Mouse (Mus musculus) heart, embryonic 11.5 days (tissue): ENCODE measurements around the gene Mfsd6l. TPM values are rescaled to one million over a fixed set of nuclear protein-coding genes. Genes with fewer than 3 reads are reported as not detected.

ENCODE experiments used
- ATAC-seq: fragments of 200-750 bp; cut with Nextera tagmentation; replicated peaks from 2 replicates; pipeline ENCODE4 v1.8.0; 2017; ENCODE audit warnings: moderate library complexity; ENCODE audit not compliant: insufficient number of reproducible peaks, low FRiP score, low TSS enrichment
- H3K27ac ChIP-seq: fragments of 300-500 bp; sonication (generic); 2 replicates; pipeline ENCODE4 v1.5.1; 2014; ENCODE audit warnings: mild to moderate bottlenecking, low read depth, low read length
- H3K27me3 ChIP-seq: fragments of 300-500 bp; sonication (generic); 2 replicates; pipeline ENCODE4 v1.6.1; 2014; ENCODE audit warnings: mild to moderate bottlenecking, low read length, mixed read lengths; ENCODE audit not compliant: control insufficient read depth, insufficient read depth
- H3K36me3 ChIP-seq: fragments of 300-500 bp; sonication (generic); 2 replicates; pipeline ENCODE4 v1.6.1; 2014; ENCODE audit warnings: mild to moderate bottlenecking, low read length, moderate library complexity, mixed read lengths; ENCODE audit not compliant: control insufficient read depth, insufficient read depth
- H3K4me1 ChIP-seq: fragments of 300-500 bp; sonication (generic); 2 replicates; pipeline ENCODE4 v1.6.1; 2014; ENCODE audit warnings: low read length; ENCODE audit not compliant: control insufficient read depth, insufficient read depth
- H3K4me2 ChIP-seq: fragments of 300-500 bp; sonication (generic); 2 replicates; pipeline ENCODE4 v1.6.1; 2014; ENCODE audit warnings: mild to moderate bottlenecking, moderate library complexity
- H3K4me3 ChIP-seq: fragments of 300-500 bp; sonication (generic); 2 replicates; pipeline ENCODE4 v1.5.1; 2014; ENCODE audit warnings: low read depth, low read length
- H3K9ac ChIP-seq: fragments of 300-500 bp; sonication (generic); 2 replicates; pipeline ENCODE4 v1.6.1; 2014; ENCODE audit warnings: mild to moderate bottlenecking, low read depth, low read length, moderate library complexity
- H3K9me3 ChIP-seq: fragments of 300-500 bp; sonication (generic); replicated peaks from 2 replicates; pipeline ENCODE4 v1.6.1; 2016; ENCODE audit warnings: low read length; ENCODE audit not compliant: control insufficient read depth
- WGBS: fragments of 180-500 bp; shearing (Covaris S2); extraction: QIAGEN DNeasy Blood & Tissue Kit; methylation state at CpG from one replicate; pipeline ENCODE4 v1.1.7; 2014; ENCODE audit not compliant: insufficient replicate concordance; 5-methylcytosine and 5-hydroxymethylcytosine counted together
- polyA plus RNA-seq: library from polyadenylated mRNA; unstranded; fragments of >200 nt; fragmentation: Nextera tagmentation; extraction: Ambion mirVana; gene quantifications from 2 replicates; pipeline ENCODE4 v1.2.1, GENCODE M21; 2014

Gene Mfsd6l
- polyA plus RNA-seq, 1 experiment from 2014 or later = 0.17 TPM

DNA sequence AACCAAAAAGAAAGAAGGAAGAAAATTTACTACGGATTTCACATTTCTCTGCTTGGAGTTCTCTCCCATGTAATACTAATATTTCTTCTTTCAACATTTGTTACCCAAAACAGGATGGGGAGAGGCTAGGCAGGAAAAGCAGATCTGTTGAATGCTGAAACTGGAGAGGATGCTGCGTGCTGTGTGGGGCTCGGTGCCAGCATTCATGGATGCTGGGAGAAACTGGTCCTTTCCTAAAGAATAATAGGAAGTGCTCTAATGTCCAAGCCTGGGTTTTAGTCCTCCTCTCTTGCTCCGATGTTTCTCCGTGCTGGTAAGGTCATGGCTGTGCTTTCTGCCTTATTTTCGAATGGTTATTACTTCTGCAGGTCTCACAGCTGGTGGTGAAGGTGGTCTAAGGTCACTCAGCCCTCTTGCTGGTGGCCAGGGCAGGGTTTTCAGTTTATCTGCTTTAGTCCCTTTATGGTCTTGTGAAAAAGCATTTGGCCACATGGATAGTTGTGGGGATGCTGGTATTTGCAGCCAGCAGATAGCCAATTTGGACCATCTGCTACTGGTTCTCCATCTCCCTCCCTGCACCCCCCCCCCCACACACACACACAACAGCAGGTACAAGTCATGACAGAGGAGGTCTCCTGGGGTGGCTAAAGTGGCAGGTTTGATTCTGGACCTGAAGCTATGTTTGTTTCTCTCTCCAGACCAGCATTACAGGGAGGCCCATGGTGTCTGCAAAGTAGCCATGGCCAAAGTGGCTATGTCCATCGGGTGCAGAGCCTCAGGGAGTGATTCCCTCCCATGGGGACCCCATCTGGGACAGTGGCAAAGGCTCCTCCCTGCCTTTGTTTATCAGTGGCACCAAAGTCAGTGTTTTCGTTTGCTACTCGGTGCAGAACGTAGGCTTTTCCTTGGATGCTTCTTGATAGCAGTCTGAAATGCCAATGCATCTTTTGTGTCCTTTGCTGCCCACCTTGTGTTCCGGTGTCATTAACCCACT is 6.3 kb downstream of the Mfsd6l start:
- Histone ChIP-seq H3K27me3 (no peaks in the 10 kb centered on the region), H3K4me2 (no peak overlapping the region), H3K4me1 (no peaks in the 10 kb centered on the region; the same call in 1 of the 2 replicates), H3K4me3 (no peak overlapping the region), H3K9me3 (no peaks in the 10 kb centered on the region), H3K27ac (no peak overlapping the region), H3K9ac (no peak overlapping the region), H3K36me3 (no peaks in the 10 kb centered on the region)
- WGBS = 75% methylated on average over 11 of the region's 11 CpGs
- ATAC-seq = no peak

DNA sequence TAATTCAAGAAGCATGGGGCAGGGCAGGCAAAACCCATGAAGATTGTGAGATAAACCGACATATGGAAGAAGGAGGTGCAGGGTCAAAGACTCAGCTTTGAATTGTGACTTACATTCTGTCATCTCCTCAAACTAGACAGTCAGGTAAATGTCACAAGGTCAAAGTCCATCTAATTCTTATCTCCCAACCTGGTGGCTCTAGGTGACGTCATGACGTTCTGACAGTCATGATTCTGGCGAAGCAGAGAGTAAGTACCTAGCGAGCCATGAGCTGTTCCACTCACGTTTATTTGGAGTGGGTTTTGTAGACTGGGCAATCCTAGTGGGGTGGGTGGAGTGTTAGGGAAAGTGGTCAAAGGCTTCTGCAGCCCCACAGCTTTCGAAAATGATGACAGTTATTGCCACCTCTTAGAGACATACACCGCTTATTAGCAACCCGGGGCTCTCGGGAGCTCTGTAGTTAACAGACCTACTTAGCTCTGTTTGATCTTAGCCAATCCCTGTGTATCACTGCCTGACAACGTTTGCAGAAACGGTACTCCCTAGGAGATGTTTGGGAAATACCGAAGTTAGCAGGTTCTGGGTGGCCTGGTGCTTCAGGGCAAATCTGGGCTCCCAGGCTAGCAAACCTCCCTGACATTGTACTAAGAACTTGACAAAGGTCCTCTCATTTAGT is 8.5 kb downstream of the Mfsd6l start:
- H3K27me3 ChIP-seq = no peaks in the 10 kb centered on the region
- no peak for ATAC-seq
- no peaks in the 10 kb centered on the region for H3K36me3 ChIP-seq
- H3K9ac ChIP-seq = no peak overlapping the region
- H3K4me1 ChIP-seq = no peaks in the 10 kb centered on the region; the same call in 1 of the 2 replicates
- H3K27ac ChIP-seq = no peak overlapping the region
- no peak overlapping the region for H3K4me2 ChIP-seq
- WGBS = 69% methylated on average over 13 of the region's 13 CpGs
- no peak overlapping the region for H3K4me3 ChIP-seq
- H3K9me3 ChIP-seq = no peaks in the 10 kb centered on the region

DNA sequence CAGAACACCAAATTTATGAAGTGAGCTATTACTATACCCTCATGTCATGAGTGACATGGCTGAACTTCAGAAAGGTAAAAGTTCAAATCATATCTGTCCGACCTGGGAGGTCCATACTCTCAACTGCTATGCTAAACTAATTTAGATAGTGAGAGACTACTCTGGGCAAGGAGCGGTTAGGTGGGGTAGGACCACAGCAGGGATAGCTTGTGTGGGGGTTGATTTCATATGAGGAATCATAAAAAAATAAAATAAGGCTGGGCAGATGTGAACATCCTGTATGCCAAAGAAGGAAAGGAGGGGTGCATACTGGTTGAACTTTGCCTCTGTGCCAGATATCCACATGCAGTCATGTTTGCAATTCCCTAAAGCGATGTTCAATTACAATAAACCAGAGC is 9.0 kb downstream of the Mfsd6l start:
- WGBS = 78% methylated on average over 3 of the region's 3 CpGs
- no peak for ATAC-seq
- Histone ChIP-seq H3K4me3 (no peak overlapping the region), H3K27ac (no peak overlapping the region), H3K4me2 (no peak overlapping the region), H3K27me3 (no peaks in the 10 kb centered on the region), H3K9ac (no peak overlapping the region), H3K4me1 (no peaks in the 10 kb centered on the region; the same call in 1 of the 2 replicates), H3K9me3 (no peaks in the 10 kb centered on the region), H3K36me3 (no peaks in the 10 kb centered on the region)

DNA sequence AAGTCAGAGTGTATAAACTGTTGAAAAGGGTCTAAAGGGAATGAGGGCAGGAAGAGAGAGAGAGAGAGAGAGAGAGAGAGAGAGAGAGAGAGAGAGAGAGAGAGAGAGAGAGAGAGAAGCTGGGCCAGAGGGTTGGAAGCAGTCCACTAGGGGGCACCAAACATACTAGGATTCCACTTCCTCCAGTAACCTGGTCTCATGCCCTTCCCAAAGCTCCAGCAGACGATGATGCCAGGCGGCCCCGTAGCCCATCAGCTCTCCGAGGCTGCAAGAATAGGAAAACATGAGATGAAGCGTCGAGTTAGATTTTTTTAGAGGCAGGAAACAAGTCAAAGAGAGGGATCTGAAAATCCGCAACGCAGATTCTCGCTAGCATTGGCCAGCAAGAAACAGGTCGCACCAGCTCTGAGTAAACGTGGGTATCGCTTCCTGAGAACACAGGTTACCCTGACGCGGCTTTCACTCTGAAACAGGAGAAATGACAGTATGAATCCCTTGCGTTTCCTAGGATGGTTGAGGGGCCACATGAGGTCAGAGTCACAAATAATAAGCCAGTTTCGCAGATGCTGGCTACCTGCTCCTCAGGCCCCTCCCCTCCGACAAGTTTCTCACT is 10.6 kb downstream of the Mfsd6l start:
- H3K27ac ChIP-seq = no peak overlapping the region
- no peaks in the 10 kb centered on the region for H3K36me3 ChIP-seq
- H3K9ac ChIP-seq = no peak overlapping the region; the same call in 1 of the 2 replicates
- no peaks in the 10 kb centered on the region; the same call in 1 of the 2 replicates for H3K4me1 ChIP-seq
- H3K9me3 ChIP-seq = no peaks in the 10 kb centered on the region
- H3K27me3 ChIP-seq = no peaks in the 10 kb centered on the region
- peak overlapping the region; percentile 14; the same call in 1 of the 2 replicates for H3K4me3 ChIP-seq
- H3K4me2 ChIP-seq = peak overlapping the region; percentile 57
- 25% methylated on average over 17 of the region's 17 CpGs for WGBS
- no peak for ATAC-seq

DNA sequence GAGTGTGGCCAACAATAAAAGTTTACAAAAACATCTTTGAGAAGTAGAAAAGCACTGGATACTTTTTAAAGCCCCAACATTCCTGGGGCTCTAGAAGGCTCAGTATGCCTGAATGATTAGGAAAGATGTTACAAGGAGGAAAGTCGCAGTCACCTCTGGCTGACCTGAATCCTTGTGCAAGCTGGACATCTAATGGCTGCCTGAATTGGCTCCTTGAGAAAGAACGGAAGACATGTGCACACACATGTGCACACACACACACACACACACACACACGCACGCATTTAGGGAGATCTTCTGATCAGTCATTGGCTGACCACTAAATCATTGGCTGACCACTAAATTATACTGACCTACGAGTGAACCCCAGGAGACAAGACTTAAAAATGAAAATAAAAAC is 14.9 kb downstream of the Mfsd6l start:
- H3K4me2 ChIP-seq = no peak overlapping the region
- 79% methylated on average over 5 of the region's 5 CpGs for WGBS
- no peaks in the 10 kb centered on the region for H3K27me3 ChIP-seq
- H3K9ac ChIP-seq = no peak overlapping the region
- H3K27ac ChIP-seq = no peak overlapping the region
- no peak for ATAC-seq
- no peaks in the 10 kb centered on the region; the same call in 1 of the 2 replicates for H3K4me1 ChIP-seq
- no peak overlapping the region for H3K4me3 ChIP-seq
- no peaks in the 10 kb centered on the region for H3K9me3 ChIP-seq
- H3K36me3 ChIP-seq = no peaks in the 10 kb centered on the region

DNA sequence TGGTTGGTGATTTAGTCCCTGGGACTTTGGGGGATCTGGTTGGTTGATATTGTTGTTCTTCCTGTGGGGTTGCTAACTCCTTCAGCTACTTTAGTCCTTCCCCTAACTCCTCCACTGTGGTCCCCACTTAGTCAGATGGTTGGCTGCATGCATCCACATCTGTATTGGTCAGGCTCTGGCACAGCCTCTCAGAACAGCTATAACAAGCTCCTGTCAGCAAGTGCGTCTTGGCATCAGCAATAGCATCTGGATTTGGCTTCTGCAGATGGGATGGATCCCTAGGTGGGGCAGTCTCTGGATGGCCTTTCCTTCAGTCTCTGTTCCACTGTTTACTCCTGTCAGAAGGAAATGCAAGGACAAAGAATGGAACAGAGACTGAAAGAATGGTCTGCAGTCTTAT is 21.1 kb downstream of the Mfsd6l start:
- Histone ChIP-seq H3K4me3 (no peak overlapping the region), H3K4me2 (no peak overlapping the region), H3K4me1 (no peaks in the 10 kb centered on the region), H3K36me3 (no peaks in the 10 kb centered on the region), H3K9ac (no peak overlapping the region), H3K27me3 (no peaks in the 10 kb centered on the region; the same call in 1 of the 2 replicates), H3K27ac (no peak overlapping the region), H3K9me3 (no peaks in the 10 kb centered on the region)
- 77% methylated on average over 1 of the region's 1 CpGs for WGBS
- ATAC-seq = no peak

DNA sequence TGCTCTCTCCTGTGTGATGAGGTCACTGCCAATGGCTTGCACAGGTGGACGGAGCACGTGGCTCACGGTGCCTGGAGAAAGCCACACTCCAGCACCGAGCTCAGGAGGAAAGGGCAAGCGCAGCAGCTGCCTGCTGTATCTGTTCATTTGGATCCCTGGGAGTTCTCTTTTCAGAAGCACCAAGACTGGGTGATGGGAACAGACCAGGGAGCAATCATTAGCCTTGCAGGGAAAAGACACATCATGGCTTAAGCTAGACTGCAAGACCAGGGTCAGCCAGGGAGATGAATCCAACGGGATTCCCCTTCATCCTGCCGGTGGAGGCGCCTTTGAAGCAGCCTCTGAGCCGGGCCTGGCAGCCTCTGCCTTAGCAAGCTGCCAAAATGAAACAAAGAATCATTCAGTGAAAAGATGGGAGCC is 23.5 kb downstream of the Mfsd6l start:
- WGBS = 42% methylated on average over 9 of the region's 9 CpGs
- Histone ChIP-seq H3K4me2 (no peak overlapping the region), H3K9me3 (no peaks in the 10 kb centered on the region), H3K4me3 (no peak overlapping the region), H3K9ac (no peak overlapping the region), H3K27ac (no peak overlapping the region), H3K27me3 (no peaks in the 10 kb centered on the region; the same call in 1 of the 2 replicates), H3K36me3 (no peaks in the 10 kb centered on the region), H3K4me1 (no peaks in the 10 kb centered on the region)
- ATAC-seq = no peak

DNA sequence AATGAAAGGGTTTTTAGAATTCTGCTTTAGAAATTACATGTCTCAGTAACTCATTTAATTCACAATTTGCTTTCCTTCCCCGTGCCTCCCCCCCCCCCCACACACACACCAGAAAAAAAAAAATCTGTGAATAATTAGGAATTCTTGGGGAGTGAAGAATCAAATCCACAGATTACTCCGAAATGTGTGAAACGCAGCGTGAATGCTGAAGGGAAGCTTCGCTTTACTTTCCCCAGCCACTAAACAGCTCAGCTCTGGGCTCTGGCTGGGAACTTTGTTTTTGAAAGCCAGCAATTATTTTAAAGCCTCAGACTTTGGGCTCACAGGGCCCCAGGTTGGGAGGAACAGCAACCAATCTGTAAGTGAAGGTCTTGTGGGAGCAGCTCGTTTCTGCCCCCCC is 24.6 kb downstream of the Mfsd6l start:
- H3K4me1 ChIP-seq = no peaks in the 10 kb centered on the region
- ATAC-seq = no peak
- H3K4me2 ChIP-seq = no peak overlapping the region
- no peak overlapping the region for H3K9ac ChIP-seq
- H3K4me3 ChIP-seq = no peak overlapping the region
- H3K27me3 ChIP-seq = no peaks in the 10 kb centered on the region; the same call in 1 of the 2 replicates
- no peak overlapping the region for H3K27ac ChIP-seq
- H3K9me3 ChIP-seq = no peaks in the 10 kb centered on the region
- H3K36me3 ChIP-seq = no peaks in the 10 kb centered on the region
- 45% methylated on average over 6 of the region's 6 CpGs for WGBS
